Mouse (Mus musculus): ENCODE data around the gene Ociad2.

DNA sequence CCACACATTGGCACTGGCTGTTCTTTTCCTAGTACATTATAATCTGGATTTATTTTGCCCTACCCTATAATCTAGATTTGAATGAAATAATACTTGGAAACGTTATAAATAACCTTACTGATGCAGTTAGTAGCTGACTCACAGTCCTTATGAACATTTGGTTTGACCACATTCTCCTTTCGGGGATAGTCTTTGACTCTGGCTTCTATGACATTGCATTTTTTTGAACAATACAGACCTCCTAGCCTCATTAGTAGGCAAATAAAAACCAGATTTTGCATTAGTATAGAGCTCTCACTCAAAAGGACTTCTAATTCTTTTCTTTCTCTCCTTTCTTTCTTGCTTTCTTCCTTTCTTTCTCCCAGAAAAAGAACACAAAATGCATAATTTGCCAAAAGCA lies 50.9 kb downstream of the Ociad2 start:
- no peak for TF ChIP-seq EP300 (IDR thresholded peaks at IDR 0.05; ENCODE audit: low read depth)
- no peak for TF ChIP-seq CTCF (IDR thresholded peaks at IDR 0.05; ENCODE audit: low read depth)
